Mouse (Mus musculus) myocyte (in vitro differentiated cells): ENCODE results near the gene S100a10. TPM values are rescaled to one million over a fixed set of nuclear protein-coding genes. Genes with fewer than 3 reads are reported as not detected.

Experiments
- H3K27me3 ChIP-seq: one replicate; pipeline ENCODE4 v1.6.1; 2011; ENCODE audit not compliant: control insufficient read depth, insufficient read depth, insufficient read length
- H3K36me3 ChIP-seq: one replicate; pipeline ENCODE4 v1.6.1; 2011; ENCODE audit not compliant: control insufficient read depth, insufficient read depth
- H3K4me2 ChIP-seq: one replicate; pipeline ENCODE4 v1.6.1; 2011; ENCODE audit warnings: low read depth, control low read depth
- H3K4me3 ChIP-seq: one replicate; pipeline ENCODE4 v1.5.1; 2011; ENCODE audit warnings: mild to moderate bottlenecking, control low read depth, moderate library complexity
- H3K79me2 ChIP-seq: one replicate; pipeline ENCODE4 v1.6.1; 2011; ENCODE audit not compliant: control insufficient read depth, insufficient read depth
- H3ac ChIP-seq: one replicate; pipeline ENCODE4 v1.6.1; 2011; ENCODE audit not compliant: control insufficient read depth, insufficient read length
- CEBPB ChIP-seq: IDR thresholded peaks from 2 replicates; pipeline ENCODE4 v1.6.1; 2011; ENCODE audit warnings: mild to moderate bottlenecking, moderate library complexity; ENCODE audit not compliant: poor library complexity, insufficient read depth, severe bottlenecking
- E2F4 ChIP-seq: IDR thresholded peaks from one replicate; pipeline ENCODE4 v1.6.1; 2011; ENCODE audit warnings: mild to moderate bottlenecking, control low read depth, moderate library complexity; ENCODE audit not compliant: insufficient read depth
- MAX ChIP-seq: IDR thresholded peaks from one replicate; pipeline ENCODE4 v1.6.1; 2011; ENCODE audit warnings: low read depth, mild to moderate bottlenecking, control low read depth
- MYOD1 ChIP-seq, 3 experiments: IDR thresholded peaks; one replicate each; pipeline ENCODE4 v1.6.1; 2011; ENCODE audit warnings: control low read depth in 2 of 3, low read depth in 2 of 3, mild to moderate bottlenecking in 2 of 3, moderate library complexity in 1 of 3; ENCODE audit not compliant: insufficient read length in 2 of 3, control insufficient read depth in 1 of 3
- MYOG ChIP-seq, 3 experiments: IDR thresholded peaks; one replicate each; pipeline ENCODE4 v1.6.1; 2011; ENCODE audit warnings: control low read depth in 2 of 3, low read depth in 2 of 3, mild to moderate bottlenecking in 2 of 3; ENCODE audit not compliant: insufficient read length in 2 of 3, control insufficient read depth in 1 of 3, insufficient read depth in 1 of 3
- POLR2A ChIP-seq: IDR thresholded peaks from one replicate; pipeline ENCODE4 v1.6.1; 2011; ENCODE audit warnings: low read depth, mild to moderate bottlenecking, control low read depth, moderate library complexity; ENCODE audit not compliant: insufficient read length
- POLR2AphosphoS2 ChIP-seq: IDR thresholded peaks from one replicate; pipeline ENCODE4 v1.6.1; 2011; ENCODE audit warnings: low read depth, control low read depth; ENCODE audit not compliant: insufficient read length
- SRF ChIP-seq: IDR thresholded peaks from one replicate; pipeline ENCODE4 v1.6.1; 2011; ENCODE audit warnings: low read depth; ENCODE audit not compliant: control insufficient read depth, insufficient read length
- TCF12 ChIP-seq: IDR thresholded peaks from one replicate; pipeline ENCODE4 v1.6.1; 2011; ENCODE audit warnings: mild to moderate bottlenecking, control low read depth; ENCODE audit not compliant: poor library complexity, insufficient read depth, severe bottlenecking
- TCF3 ChIP-seq: IDR thresholded peaks from one replicate; pipeline ENCODE4 v1.6.1; 2011; ENCODE audit warnings: low read depth, control low read depth; ENCODE audit not compliant: insufficient read length
- USF1 ChIP-seq: IDR thresholded peaks from one replicate; pipeline ENCODE4 v1.6.1; 2011; ENCODE audit warnings: low read depth, mild to moderate bottlenecking, control low read depth, moderate library complexity
- polyA plus RNA-seq: library from polyadenylated mRNA; unstranded; fragments of >200 nt; fragmentation: generic; extraction: Trizol; gene quantifications from one replicate; pipeline ENCODE4 v1.2.1, GENCODE M21; 2012; ENCODE audit warnings: missing spikeins

S100a10 gene
- polyA plus RNA-seq, 1 experiment = 788 TPM

- Histone ChIP-seq H3K4me3 (no peak overlapping the region), H3K4me2 (no peak overlapping the region), H3K27me3 (no peaks in the 10 kb centered on the region), H3ac (no peak overlapping the region), H3K36me3 (peaks cover 42% of the 10 kb centered on the region), H3K79me2 (peaks cover 19% of the 10 kb centered on the region)
- TF ChIP-seq CEBPB (no peak), MAX (no peak)
Observed at GRCm38 (mm10) chr3:93566892-93567291, 12.0 kb downstream of the S100a10 start.

DNA sequence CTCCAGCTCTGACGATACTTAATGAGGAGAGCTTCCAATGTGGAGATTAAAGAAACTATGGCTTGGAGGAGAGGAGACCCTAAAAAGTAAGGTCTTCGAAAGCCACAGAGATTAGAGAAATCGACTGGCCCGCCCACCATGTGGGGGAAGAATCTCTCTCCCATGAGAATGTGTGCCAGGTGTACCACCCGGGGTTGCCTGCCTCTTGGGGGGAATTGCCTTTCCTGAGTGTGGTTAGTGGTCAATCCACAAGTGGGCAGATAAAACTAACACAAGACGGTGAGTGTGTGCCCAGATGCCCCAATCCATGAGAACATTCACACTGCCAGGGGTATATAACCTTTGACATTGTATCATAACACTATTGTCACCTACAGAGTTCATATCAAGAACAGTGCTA is 12.8 kb downstream of the S100a10 start:
- Histone ChIP-seq H3K4me2 (peak overlapping the region; percentile 84), H3ac (no peak overlapping the region), H3K27me3 (no peaks in the 10 kb centered on the region), H3K36me3 (peaks cover 33% of the 10 kb centered on the region), H3K79me2 (peaks cover 11% of the 10 kb centered on the region), H3K4me3 (no peak overlapping the region)
- TF ChIP-seq MYOG (IDR thresholded peaks at IDR 0.05; ENCODE audit: control insufficient read depth in 1 of 3, insufficient read depth in 1 of 3, insufficient read length in 2 of 3, low read depth in 2 of 3) (peak in 1 of 3 experiments; percentile 10), SRF (no peak)

DNA sequence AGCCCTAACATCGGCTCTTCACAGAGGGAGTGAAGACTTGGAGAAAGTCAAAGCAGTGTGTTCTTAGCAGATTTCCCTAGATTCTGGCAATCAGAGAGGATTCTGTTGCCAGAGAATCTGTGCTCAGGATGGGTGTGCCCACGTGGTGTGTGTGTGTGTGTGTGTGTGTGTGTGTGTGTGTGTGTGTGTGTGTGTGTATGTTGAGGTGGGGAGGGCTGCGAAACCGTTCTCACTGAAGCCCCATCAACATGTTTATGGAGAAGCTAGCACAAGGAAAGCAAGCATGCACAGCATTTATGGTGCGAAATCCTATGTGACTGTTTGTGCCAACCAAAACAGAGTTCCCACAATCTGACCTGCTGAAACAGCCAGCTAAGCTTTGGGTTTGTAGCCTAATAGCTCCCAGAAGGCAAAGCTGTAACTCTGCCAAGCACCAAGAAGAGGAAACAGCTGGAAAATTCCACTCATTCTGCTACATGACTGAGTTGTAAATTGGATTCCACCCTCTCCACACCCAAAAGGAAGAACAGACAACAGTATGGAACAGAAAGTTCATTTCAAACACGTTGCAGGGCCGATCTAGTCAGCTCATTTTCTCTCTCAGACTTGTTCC is 13.7 kb downstream of the S100a10 start:
- TF ChIP-seq MYOD1 (IDR thresholded peaks at IDR 0.05; ENCODE audit: control insufficient read depth in 1 of 3, insufficient read length in 2 of 3, low read depth in 2 of 3) = peak; percentile 1 to 26 (median 20)
- peak; percentile 11 for TF ChIP-seq TCF12
- no peak for TF ChIP-seq MAX
- no peak for TF ChIP-seq TCF3
- TF ChIP-seq E2F4 = no peak
- peak; percentile 61 for TF ChIP-seq USF1
- TF ChIP-seq MYOG (IDR thresholded peaks at IDR 0.05; ENCODE audit: control insufficient read depth in 1 of 3, insufficient read depth in 1 of 3, insufficient read length in 2 of 3, low read depth in 2 of 3) = peak in 1 of 3 experiments; percentile 44
- peak overlapping the region; percentile 84 for H3K4me2 ChIP-seq
- no peaks in the 10 kb centered on the region for H3K27me3 ChIP-seq
- H3K4me3 ChIP-seq = no peak overlapping the region
- H3ac ChIP-seq = no peak overlapping the region
- peaks cover 3% of the 10 kb centered on the region for H3K79me2 ChIP-seq
- H3K36me3 ChIP-seq = peaks cover 26% of the 10 kb centered on the region

DNA sequence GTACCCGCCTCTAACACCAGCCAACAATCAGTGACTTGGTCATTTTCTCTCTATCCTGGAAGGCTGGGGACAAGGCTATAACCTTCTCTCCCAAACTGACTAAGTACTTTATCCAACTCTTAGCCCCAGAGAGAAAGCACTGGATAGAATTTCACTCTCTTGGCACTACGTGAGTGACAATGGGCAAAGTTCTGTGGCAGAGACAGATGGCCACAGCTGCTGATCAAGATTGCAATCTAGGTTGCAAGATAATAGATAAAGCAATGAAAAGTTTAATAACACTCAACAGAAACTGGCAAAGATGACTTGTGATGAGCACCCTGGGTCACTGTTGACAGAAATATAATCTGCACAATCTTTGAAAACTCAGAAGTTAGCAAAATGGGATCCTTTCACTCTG is 14.2 kb downstream of the S100a10 start:
- Histone ChIP-seq H3K79me2 (no peaks in the 10 kb centered on the region), H3K36me3 (peaks cover 21% of the 10 kb centered on the region), H3K27me3 (no peaks in the 10 kb centered on the region), H3ac (no peak overlapping the region), H3K4me3 (no peak overlapping the region), H3K4me2 (peak overlapping the region; percentile 84)
- TF ChIP-seq TCF12 (peak; percentile 57), CEBPB (peak; percentile 29; the same call in 1 of the 2 replicates), TCF3 (no peak), MYOG (IDR thresholded peaks at IDR 0.05; ENCODE audit: control insufficient read depth in 1 of 3, insufficient read depth in 1 of 3, insufficient read length in 2 of 3, low read depth in 2 of 3) (no peak), MYOD1 (IDR thresholded peaks at IDR 0.05; ENCODE audit: control insufficient read depth in 1 of 3, insufficient read length in 2 of 3, low read depth in 2 of 3) (peak; percentile 47 to 81 (median 70))

GRCm38 (mm10) chr3:93572058-93572791 is 17.3 kb downstream of the S100a10 start:
- Histone ChIP-seq H3K36me3 (no peaks in the 10 kb centered on the region), H3K79me2 (no peaks in the 10 kb centered on the region)
- TF ChIP-seq USF1 (peak; percentile 65), MAX (peak; percentile 42), MYOD1 (IDR thresholded peaks at IDR 0.05; ENCODE audit: control insufficient read depth in 1 of 3, insufficient read length in 2 of 3, low read depth in 2 of 3) (no peak), POLR2AphosphoS2 (no peak), CEBPB (no peak), TCF12 (no peak), POLR2A (no peak)

More at GRCm38 (mm10) chr3:93572058-93572791, 17.3 kb downstream of the S100a10 start:
- Histone ChIP-seq H3K4me2 (peak overlapping the region; percentile 32), H3K4me3 (no peak overlapping the region), H3ac (no peak overlapping the region), H3K27me3 (no peaks in the 10 kb centered on the region)
